Mouse (Mus musculus) ES-E14 (cell line): Measurements from ENCODE around the gene Arpc2. TPM values are rescaled to one million over a fixed set of nuclear protein-coding genes. Genes with fewer than 3 reads are reported as not detected.

Source experiments
- DNase-seq: peaks from one replicate; pipeline ENCODE4 v3.0.0-alpha.2; 2013; ENCODE audit warnings: low read depth, low spot score
- H3K27ac ChIP-seq: 2 replicates; pipeline ENCODE4 v1.5.1; 2012; ENCODE audit warnings: low read depth, mild to moderate bottlenecking, low read length, moderate library complexity, mixed read lengths; ENCODE audit not compliant: poor library complexity, insufficient read depth, severe bottlenecking
- H3K36me3 ChIP-seq: 2 replicates; pipeline ENCODE4 v1.6.1; 2012; ENCODE audit warnings: mild to moderate bottlenecking, low read length, moderate library complexity, mixed read lengths; ENCODE audit not compliant: control insufficient read depth, poor library complexity, insufficient read depth, severe bottlenecking
- H3K4me1 ChIP-seq, 2 experiments: fragments of 150-350 bp in 1 of 2; sonication (generic) in 1 of 2; 2 replicates each; pipeline ENCODE4 v1.6.1; 2012; ENCODE audit warnings: low read length in 2 of 2, mild to moderate bottlenecking in 1 of 2, mixed read lengths in 1 of 2; ENCODE audit not compliant: control insufficient read depth in 2 of 2, insufficient read depth in 2 of 2, poor library complexity in 1 of 2
- H3K4me3 ChIP-seq, 2 experiments: fragments of 150-350 bp in 1 of 2; sonication (generic) in 1 of 2; 2 replicates each; pipeline ENCODE4 v1.5.1; 2012; ENCODE audit warnings: low read length in 2 of 2, low read depth in 1 of 2, mild to moderate bottlenecking in 1 of 2, mixed read lengths in 1 of 2; ENCODE audit not compliant: insufficient read depth in 1 of 2, poor library complexity in 1 of 2, severe bottlenecking in 1 of 2
- H3K9ac ChIP-seq: 2 replicates; pipeline ENCODE4 v1.6.1; 2012; ENCODE audit warnings: low read depth, mild to moderate bottlenecking, low read length, mixed read lengths; ENCODE audit not compliant: poor library complexity, insufficient read depth, severe bottlenecking
- H3K9me3 ChIP-seq: fragments of 150-350 bp; sonication (generic); 2 replicates; pipeline ENCODE4 v1.6.1; 2012; ENCODE audit warnings: low read depth, mild to moderate bottlenecking, low read length; ENCODE audit not compliant: control insufficient read depth, insufficient read depth
- CHD2 ChIP-seq: IDR thresholded peaks from 2 replicates; pipeline ENCODE4 v1.6.1; 2014; ENCODE audit warnings: mild to moderate bottlenecking, low read depth, low read length, inconsistent platforms
- HCFC1 ChIP-seq: IDR thresholded peaks from 2 replicates; pipeline ENCODE4 v1.6.1; 2012; ENCODE audit warnings: low read length, inconsistent platforms, borderline replicate concordance; ENCODE audit not compliant: insufficient read depth
- MAFK ChIP-seq: IDR thresholded peaks from 2 replicates; pipeline ENCODE4 v1.6.1; 2014; ENCODE audit warnings: mild to moderate bottlenecking, low read depth, low read length, inconsistent platforms; ENCODE audit not compliant: insufficient read depth
- ZC3H11A ChIP-seq: IDR thresholded peaks from 2 replicates; pipeline ENCODE4 v1.6.1; 2012; ENCODE audit warnings: low read depth, mild to moderate bottlenecking, inconsistent platforms, low read length, borderline replicate concordance
- ZNF384 ChIP-seq: IDR thresholded peaks from 2 replicates; pipeline ENCODE4 v1.6.1; 2012; ENCODE audit warnings: low read depth, low read length, inconsistent platforms
- in situ Hi-C, 2 experiments: fragments of 600-800 bp; cut with MboI; formaldehyde crosslinking; loops; one replicate each; pipeline ENCODE4 v1.15.1; 2025; ENCODE audit warnings: low sequenced_read_pairs in 2 of 2, inconsistent platforms in 1 of 2; ENCODE audit not compliant: unreplicated experiment in 2 of 2
- total RNA-seq: library from RNA; depleted of rRNA; stranded (reverse); fragments of 300-350 nt; gene quantifications from 2 replicates; pipeline ENCODE4 v1.2.3, GENCODE M21; 2012

Arpc2 gene
- total RNA-seq, 1 experiment, result 100 TPM

DNA sequence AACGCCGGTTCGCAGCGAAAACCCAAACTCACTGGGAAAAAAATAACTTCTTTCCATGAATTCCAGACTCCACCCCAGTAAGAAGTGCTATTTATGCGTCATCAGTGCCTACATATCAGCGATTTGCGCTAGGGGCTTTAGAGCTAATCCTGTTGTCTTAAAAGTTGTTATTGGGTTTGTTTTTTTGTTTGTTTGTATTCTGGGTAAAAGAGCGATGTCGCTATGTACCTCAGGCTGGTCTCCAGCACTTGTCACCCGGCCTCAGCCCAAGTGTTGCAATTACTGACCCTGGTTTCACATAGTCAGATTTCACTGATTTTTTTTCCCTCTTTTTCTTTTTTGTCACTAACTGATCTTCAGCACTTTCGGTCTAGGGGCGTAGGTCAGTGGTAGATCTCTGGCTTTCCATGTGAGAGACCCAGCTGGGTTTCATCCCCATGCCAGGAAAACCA is 68.5 kb downstream of the Arpc2 start:
- H3K27ac ChIP-seq, result no peak overlapping the region
- peak overlapping the region; percentile 80 for H3K9ac ChIP-seq
- H3K36me3 ChIP-seq, result no peaks in the 10 kb centered on the region
- TF ChIP-seq CHD2 (no peak), ZNF384 (no peak), ZC3H11A (no peak), MAFK (no peak), HCFC1 (no peak)
- peak overlapping the region; percentile 67 to 75 for H3K4me3 ChIP-seq
- in situ Hi-C loops, result no loop called here
- no peaks in the 10 kb centered on the region for H3K9me3 ChIP-seq
- DNase-seq, result no peak
- peaks cover under 1 to 23% of the 10 kb centered on the region in 2 experiments; a peak in 3 of 4 replicates for H3K4me1 ChIP-seq

DNA sequence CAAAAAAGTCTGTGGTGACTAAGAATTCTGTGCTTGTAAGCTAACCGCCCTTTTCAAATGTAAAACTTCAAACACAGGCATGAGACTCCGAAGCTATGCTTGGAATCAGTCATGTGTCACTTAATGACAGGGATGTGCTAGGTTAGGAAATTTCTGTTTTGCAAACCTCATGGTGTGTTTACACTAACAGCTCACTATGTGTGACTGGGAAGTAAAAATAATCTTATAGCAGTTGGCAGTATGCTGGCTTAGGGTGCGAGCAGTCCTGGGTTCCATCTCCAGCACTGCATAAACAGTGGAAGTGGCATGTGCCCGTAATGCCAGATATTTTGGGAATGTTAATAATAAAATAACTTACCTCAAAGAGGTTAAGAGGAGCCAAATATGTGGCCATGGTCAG is 69.1 kb downstream of the Arpc2 start:
- Histone ChIP-seq H3K36me3 (no peaks in the 10 kb centered on the region), H3K4me3 (no peak overlapping the region), H3K27ac (no peak overlapping the region), H3K4me1 (peaks cover 2 to 23% of the 10 kb centered on the region in 2 experiments; a peak in 3 of 4 replicates), H3K9ac (no peak overlapping the region), H3K9me3 (no peaks in the 10 kb centered on the region)
- in situ Hi-C loops, result no loop called here
- TF ChIP-seq ZNF384 (no peak), MAFK (no peak), ZC3H11A (no peak), HCFC1 (no peak), CHD2 (no peak)
- no peak for DNase-seq

DNA sequence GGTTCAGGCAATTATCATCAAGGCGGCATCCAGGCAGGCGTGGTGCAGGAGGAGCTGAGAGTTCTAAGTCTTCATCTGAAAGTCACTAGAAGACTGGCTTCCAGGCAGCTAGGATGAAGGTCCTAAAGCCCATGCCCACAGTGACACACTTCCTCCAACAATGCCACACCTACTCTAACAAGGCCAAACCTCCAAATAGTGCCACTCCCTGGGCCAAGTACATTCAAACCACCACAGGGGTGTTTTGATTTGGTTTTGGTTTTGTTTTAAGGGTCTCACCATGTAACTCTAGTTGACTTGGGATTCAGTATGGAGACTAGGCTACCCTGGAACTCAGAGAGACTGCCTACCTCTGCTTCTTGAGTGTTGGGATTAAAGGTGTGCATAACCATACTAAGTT is 69.6 kb downstream of the Arpc2 start, which contains the start of gene Tmbim1:
Tmbim1 (minus strand) TSS at position 101 of the 400 bp plus-strand sequence.
- Histone ChIP-seq H3K36me3 (no peaks in the 10 kb centered on the region), H3K4me3 (peak within 1 kb of the TSS; percentile 67 to 75; a peak in 3 of 4 replicates), H3K9me3 (no peaks in the 10 kb centered on the region), H3K9ac (peak within 1 kb of the TSS; percentile 80; the same call in 1 of the 2 replicates), H3K27ac (no peak within 1 kb of the TSS), H3K4me1 (peaks cover 2 to 23% of the 10 kb centered on the region in 2 experiments; a peak in 3 of 4 replicates)
- DNase-seq, result no peak
- in situ Hi-C loops, result no loop called here
- no peak for TF ChIP-seq HCFC1
- TF ChIP-seq CHD2, result no peak
- no peak for TF ChIP-seq ZNF384
- no peak for TF ChIP-seq MAFK
- no peak for TF ChIP-seq ZC3H11A

DNA sequence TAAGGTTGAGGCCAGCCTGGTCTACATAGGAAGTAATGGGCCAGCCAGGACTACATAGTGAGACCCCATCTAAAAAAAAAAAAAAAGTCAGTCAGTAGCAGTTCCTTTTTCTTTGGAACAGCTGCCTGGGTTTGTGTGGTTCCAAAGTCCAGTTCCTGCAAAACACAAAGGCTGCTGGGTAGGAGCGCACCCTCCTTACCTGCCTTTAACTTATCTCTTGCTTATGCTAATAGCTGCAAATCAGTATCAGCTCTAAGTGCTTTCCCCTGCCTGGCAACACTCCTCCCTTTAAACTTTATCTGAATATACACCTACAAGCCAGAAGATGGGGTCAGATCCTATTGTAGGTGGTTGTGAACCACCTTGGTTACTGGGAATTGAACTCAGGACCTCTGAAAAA is 71.3 kb downstream of the Arpc2 start:
- Histone ChIP-seq H3K4me1 (peaks cover 2 to 23% of the 10 kb centered on the region in 2 experiments; a peak in 3 of 4 replicates), H3K36me3 (no peaks in the 10 kb centered on the region), H3K4me3 (no peak overlapping the region), H3K9me3 (no peaks in the 10 kb centered on the region), H3K27ac (peak overlapping the region; percentile 15; the same call in 1 of the 2 replicates), H3K9ac (no peak overlapping the region)
- DNase-seq, result no peak
- TF ChIP-seq ZNF384 (no peak), HCFC1 (no peak), CHD2 (no peak), ZC3H11A (no peak), MAFK (no peak)
- in situ Hi-C loops, result no loop called here
